Mouse (Mus musculus) forebrain, embryonic 12.5 days (tissue): ENCODE results near the gene Cwc27. TPM values are rescaled to one million over a fixed set of nuclear protein-coding genes. Genes with fewer than 3 reads are reported as not detected.

Experiments used
- ATAC-seq: fragments of 200-750 bp; cut with Nextera tagmentation; 2 replicates; pipeline ENCODE4 v1.8.0; 2017; ENCODE audit warnings: moderate TSS enrichment; ENCODE audit not compliant: low FRiP score
- H3K27ac ChIP-seq: fragments of 300-500 bp; sonication (generic); 2 replicates; pipeline ENCODE4 v1.5.1; 2016; ENCODE audit warnings: mild to moderate bottlenecking
- H3K27me3 ChIP-seq: fragments of 300-500 bp; sonication (generic); 2 replicates; pipeline ENCODE4 v1.6.1; 2016; ENCODE audit warnings: mild to moderate bottlenecking
- H3K36me3 ChIP-seq: fragments of 300-500 bp; sonication (generic); replicated peaks from 2 replicates; pipeline ENCODE4 v1.6.1; 2016; ENCODE audit warnings: mild to moderate bottlenecking
- H3K4me1 ChIP-seq: fragments of 300-500 bp; sonication (generic); 2 replicates; pipeline ENCODE4 v1.6.1; 2016
- H3K4me2 ChIP-seq: fragments of 300-500 bp; sonication (generic); 2 replicates; pipeline ENCODE4 v1.6.1; 2016; ENCODE audit warnings: mild to moderate bottlenecking, moderate library complexity
- H3K4me3 ChIP-seq: fragments of 300-500 bp; sonication (generic); replicated peaks from 2 replicates; pipeline ENCODE4 v1.5.1; 2016; ENCODE audit warnings: mild to moderate bottlenecking
- H3K9ac ChIP-seq: fragments of 300-500 bp; sonication (generic); 2 replicates; pipeline ENCODE4 v1.6.1; 2016; ENCODE audit warnings: mild to moderate bottlenecking
- H3K9me3 ChIP-seq: fragments of 300-500 bp; sonication (generic); 2 replicates; pipeline ENCODE4 v1.6.1; 2016
- WGBS: fragments of 180-500 bp; shearing (Covaris S2); methylation state at CpG from one replicate; pipeline ENCODE4 v1.1.7; 2016; 5-methylcytosine and 5-hydroxymethylcytosine counted together
- polyA plus RNA-seq: library from polyadenylated mRNA; unstranded; fragments of >200 nt; fragmentation: Nextera tagmentation; extraction: Ambion mirVana; gene quantifications from 2 replicates; pipeline ENCODE4 v1.2.1, GENCODE M21; 2016

The Cwc27 gene
- polyA plus RNA-seq, 1 experiment from 2014 or later = 31.7 TPM

- H3K4me2 ChIP-seq = no peak overlapping the region
- H3K9ac ChIP-seq = no peak overlapping the region
- no peak for ATAC-seq
- H3K27ac ChIP-seq = no peak overlapping the region
- no peaks in the 10 kb centered on the region for H3K9me3 ChIP-seq
- H3K27me3 ChIP-seq = no peaks in the 10 kb centered on the region
- H3K36me3 ChIP-seq = no peaks in the 10 kb centered on the region
- peaks cover 20% of the 10 kb centered on the region for H3K4me1 ChIP-seq
- no peak overlapping the region for H3K4me3 ChIP-seq
These were observed 4.2 kb upstream of the Cwc27 start for GRCm38 (mm10) chr13:104821192-104821591.

- H3K27me3 ChIP-seq = no peaks in the 10 kb centered on the region
- H3K4me1 ChIP-seq = peaks cover 24% of the 10 kb centered on the region
- H3K36me3 ChIP-seq = no peaks in the 10 kb centered on the region
- H3K9ac ChIP-seq = peak overlapping the region; percentile 78
- H3K9me3 ChIP-seq = no peaks in the 10 kb centered on the region
- peak overlapping the region; percentile 74 for H3K4me3 ChIP-seq
- H3K4me2 ChIP-seq = peak overlapping the region; percentile 67
- 54% methylated on average over 12 of the region's 12 CpGs for WGBS
- H3K27ac ChIP-seq = no peak overlapping the region
- no peak for ATAC-seq
These were observed 754 bp upstream of the Cwc27 start for GRCm38 (mm10) chr13:104817696-104818095.

DNA sequence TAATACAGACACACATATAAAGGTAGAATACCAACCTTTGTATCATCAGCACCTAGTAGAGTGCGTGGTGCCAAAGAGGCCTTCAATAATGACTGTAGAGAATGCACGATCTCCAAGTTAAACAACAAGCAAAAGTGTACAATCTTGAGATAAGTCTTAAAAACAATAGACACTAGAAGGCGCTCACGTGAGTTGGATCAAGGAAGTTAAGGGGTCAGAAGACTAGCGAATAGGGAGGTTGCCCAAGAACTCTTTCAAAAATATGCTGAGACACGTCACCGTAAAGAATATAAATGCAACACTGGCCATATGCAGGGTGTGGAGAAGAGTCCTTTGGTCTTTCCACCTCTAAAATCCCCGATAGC, 690 bp downstream of the Cwc27 start:
- ATAC-seq = no peak
- H3K27ac ChIP-seq = 0 out of 2 replicates have a peak overlapping the region, but pooled peaks have one; percentile 66

DNA sequence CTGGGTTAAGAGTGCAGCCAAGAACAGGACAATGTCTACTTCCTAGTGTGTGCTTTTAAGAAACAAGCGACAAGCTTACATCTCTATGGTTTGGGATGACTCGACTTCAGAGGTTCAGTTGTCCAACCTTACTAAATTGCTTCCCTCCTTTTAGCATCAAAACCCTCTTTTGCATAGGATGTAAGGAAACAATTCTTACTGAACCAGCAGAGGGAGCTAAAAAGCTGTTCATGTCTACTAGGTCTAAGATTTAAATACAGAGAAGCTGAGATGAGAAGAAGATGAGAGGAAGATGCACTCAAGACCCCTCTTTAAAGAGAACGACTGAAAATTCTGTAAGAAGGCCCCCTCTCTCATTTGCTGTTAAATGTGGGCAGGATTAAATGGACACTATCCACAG, 11.3 kb downstream of the Cwc27 start:
- no peaks in the 10 kb centered on the region for H3K27me3 ChIP-seq
- H3K27ac ChIP-seq = no peak overlapping the region
- H3K4me2 ChIP-seq = no peak overlapping the region
- WGBS = 62% methylated on average over 3 of the region's 3 CpGs
- no peaks in the 10 kb centered on the region for H3K4me1 ChIP-seq
- H3K9me3 ChIP-seq = no peaks in the 10 kb centered on the region
- no peak overlapping the region for H3K9ac ChIP-seq
- H3K4me3 ChIP-seq = no peak overlapping the region
- no peak for ATAC-seq
- peaks cover 11% of the 10 kb centered on the region; the same call in 1 of the 2 replicates for H3K36me3 ChIP-seq

More for the DNA sequence above, 690 bp downstream of the Cwc27 start:
- H3K4me3 ChIP-seq = peak overlapping the region; percentile 74
- no peaks in the 10 kb centered on the region for H3K27me3 ChIP-seq
- WGBS = 8% methylated on average over 8 of the region's 8 CpGs
- H3K4me2 ChIP-seq = peak overlapping the region; percentile 67
- H3K4me1 ChIP-seq = peaks cover 19% of the 10 kb centered on the region
- peak overlapping the region; percentile 78 for H3K9ac ChIP-seq
- H3K9me3 ChIP-seq = no peaks in the 10 kb centered on the region
- no peaks in the 10 kb centered on the region for H3K36me3 ChIP-seq

GRCm38 (mm10) chr13:104799566-104800182, 17.3 kb downstream of the Cwc27 start:
- no peak for ATAC-seq
- WGBS = 89% methylated on average over 7 of the region's 7 CpGs

DNA sequence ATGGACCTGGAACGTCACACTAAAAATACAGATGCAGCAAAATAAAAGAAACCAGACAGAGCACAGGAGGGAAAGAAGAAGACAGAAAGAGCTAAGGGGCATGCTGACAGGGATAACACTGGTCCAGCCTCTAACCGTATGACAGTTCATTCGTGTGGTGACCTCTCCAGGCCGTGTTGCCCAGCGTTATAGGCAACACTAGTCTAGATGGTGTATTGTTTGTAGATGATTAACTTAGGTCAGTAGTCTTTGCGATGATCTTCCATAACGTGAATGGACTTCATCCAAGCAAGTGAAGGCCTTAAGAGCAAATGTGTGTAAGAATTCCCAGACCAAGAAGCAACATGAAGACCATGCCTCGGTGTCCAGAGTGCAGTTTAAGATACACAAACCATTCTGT, 17.9 kb downstream of the Cwc27 start:
- Histone ChIP-seq H3K4me2 (no peak overlapping the region), H3K27ac (no peak overlapping the region), H3K9me3 (no peaks in the 10 kb centered on the region), H3K9ac (no peak overlapping the region), H3K4me1 (no peaks in the 10 kb centered on the region), H3K27me3 (no peaks in the 10 kb centered on the region), H3K4me3 (no peak overlapping the region), H3K36me3 (peaks cover 8% of the 10 kb centered on the region)
- WGBS = 94% methylated on average over 8 of the region's 8 CpGs
- ATAC-seq = no peak

More at GRCm38 (mm10) chr13:104799566-104800182, 17.3 kb downstream of the Cwc27 start:
- no peaks in the 10 kb centered on the region for H3K9me3 ChIP-seq
- no peak overlapping the region for H3K27ac ChIP-seq
- H3K27me3 ChIP-seq = no peaks in the 10 kb centered on the region
- peaks cover 8% of the 10 kb centered on the region for H3K36me3 ChIP-seq
- no peak overlapping the region for H3K4me2 ChIP-seq
- H3K4me3 ChIP-seq = no peak overlapping the region
- no peaks in the 10 kb centered on the region for H3K4me1 ChIP-seq
- no peak overlapping the region for H3K9ac ChIP-seq

GRCm38 (mm10) chr13:104794421-104794820, 22.5 kb downstream of the Cwc27 start:
- no peaks in the 10 kb centered on the region for H3K9me3 ChIP-seq
- H3K36me3 ChIP-seq = peaks cover 16% of the 10 kb centered on the region
- WGBS = 91% methylated on average over 3 of the region's 3 CpGs
- H3K27ac ChIP-seq = no peak overlapping the region
- H3K9ac ChIP-seq = no peak overlapping the region
- ATAC-seq = no peak
- H3K27me3 ChIP-seq = no peaks in the 10 kb centered on the region
- no peak overlapping the region for H3K4me2 ChIP-seq
- H3K4me1 ChIP-seq = no peaks in the 10 kb centered on the region
- H3K4me3 ChIP-seq = no peak overlapping the region

DNA sequence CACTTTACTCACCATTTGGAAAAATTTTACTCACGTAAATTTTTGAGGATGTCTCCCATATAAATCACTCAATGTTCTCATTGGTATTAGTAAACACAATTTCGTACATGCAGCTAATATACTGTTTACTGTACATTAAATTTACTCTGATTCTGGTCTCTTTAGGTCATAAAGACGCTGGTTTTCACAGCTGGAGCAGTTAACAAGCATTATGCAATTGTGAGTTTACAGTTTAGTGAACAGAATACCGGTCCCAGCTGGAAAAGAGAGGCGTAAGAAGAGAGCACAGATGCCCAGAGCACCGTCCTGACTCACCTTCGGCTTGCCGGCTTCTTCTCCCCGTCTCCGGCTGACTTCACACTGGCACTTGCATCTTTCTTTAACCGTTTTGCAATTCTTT, 24.8 kb downstream of the Cwc27 start, which contains the start of gene Srek1ip1:
TSS of gene Srek1ip1 (plus strand) at position 301 of the 400 bp plus-strand sequence.
- Histone ChIP-seq H3K27me3 (no peaks in the 10 kb centered on the region), H3K4me1 (no peaks in the 10 kb centered on the region), H3K36me3 (peaks cover 12% of the 10 kb centered on the region), H3K9ac (no peak within 1 kb of the TSS), H3K9me3 (no peaks in the 10 kb centered on the region), H3K4me2 (no peak within 1 kb of the TSS), H3K27ac (no peak within 1 kb of the TSS), H3K4me3 (no peak within 1 kb of the TSS)
- no peak for ATAC-seq
- WGBS = 93% methylated on average over 11 of the region's 11 CpGs

- peaks cover 12% of the 10 kb centered on the region for H3K36me3 ChIP-seq
- H3K4me1 ChIP-seq = no peaks in the 10 kb centered on the region
- ATAC-seq = peak; percentile 64; the same call in 1 of the 2 replicates
- no peak overlapping the region for H3K4me2 ChIP-seq
- H3K27ac ChIP-seq = no peak overlapping the region
- WGBS = 26% methylated on average over 2 of the region's 2 CpGs
- no peak overlapping the region for H3K4me3 ChIP-seq
- H3K9me3 ChIP-seq = no peaks in the 10 kb centered on the region
- H3K27me3 ChIP-seq = no peaks in the 10 kb centered on the region
- no peak overlapping the region for H3K9ac ChIP-seq
These were observed 27.3 kb downstream of the Cwc27 start for GRCm38 (mm10) chr13:104789663-104790062.

GRCm38 (mm10) chr13:104787260-104787659, 29.7 kb downstream of the Cwc27 start:
- Histone ChIP-seq H3K9ac (no peak overlapping the region), H3K27me3 (no peaks in the 10 kb centered on the region), H3K36me3 (peaks cover 18% of the 10 kb centered on the region), H3K4me1 (no peaks in the 10 kb centered on the region), H3K27ac (no peak overlapping the region), H3K9me3 (0 out of 2 replicates have a peak, but pooled peaks cover 4% of the 10 kb centered on the region), H3K4me2 (no peak overlapping the region), H3K4me3 (no peak overlapping the region)
- no peak for ATAC-seq
- 93% methylated on average over 4 of the region's 4 CpGs for WGBS

DNA sequence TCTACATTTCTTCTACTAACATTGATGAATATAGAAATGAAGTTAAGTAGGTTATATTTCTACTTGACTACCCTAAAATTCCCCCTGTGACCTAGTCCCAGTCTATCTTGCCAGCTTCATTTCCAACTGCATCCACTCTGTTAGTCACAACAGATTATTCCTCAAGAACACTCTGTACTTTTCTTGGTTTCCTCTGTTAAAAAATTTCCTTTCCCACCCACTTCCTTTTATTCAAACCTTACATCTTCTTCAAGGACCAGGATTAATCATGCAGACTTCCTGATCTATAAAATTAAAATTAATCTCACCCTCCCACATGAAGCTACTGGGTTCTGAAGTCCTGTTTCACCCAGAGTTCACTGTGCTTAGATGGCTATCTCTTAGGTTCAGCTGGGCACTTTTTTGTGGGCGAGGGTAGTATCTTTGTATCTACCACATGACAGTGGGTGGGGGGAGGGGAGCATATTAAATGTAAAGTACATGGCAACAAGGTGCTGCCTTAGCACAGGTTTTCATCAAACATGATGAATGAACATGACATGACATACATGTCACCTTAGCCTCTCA, 37.8 kb downstream of the Cwc27 start:
- Histone ChIP-seq H3K4me1 (no peaks in the 10 kb centered on the region), H3K27ac (no peak overlapping the region), H3K27me3 (no peaks in the 10 kb centered on the region), H3K4me3 (no peak overlapping the region), H3K36me3 (peaks cover 12% of the 10 kb centered on the region), H3K9me3 (0 out of 2 replicates have a peak, but pooled peaks cover 5% of the 10 kb centered on the region), H3K9ac (no peak overlapping the region), H3K4me2 (no peak overlapping the region)
- no peak for ATAC-seq
- WGBS = 88% methylated on average over 1 of the region's 1 CpGs

DNA sequence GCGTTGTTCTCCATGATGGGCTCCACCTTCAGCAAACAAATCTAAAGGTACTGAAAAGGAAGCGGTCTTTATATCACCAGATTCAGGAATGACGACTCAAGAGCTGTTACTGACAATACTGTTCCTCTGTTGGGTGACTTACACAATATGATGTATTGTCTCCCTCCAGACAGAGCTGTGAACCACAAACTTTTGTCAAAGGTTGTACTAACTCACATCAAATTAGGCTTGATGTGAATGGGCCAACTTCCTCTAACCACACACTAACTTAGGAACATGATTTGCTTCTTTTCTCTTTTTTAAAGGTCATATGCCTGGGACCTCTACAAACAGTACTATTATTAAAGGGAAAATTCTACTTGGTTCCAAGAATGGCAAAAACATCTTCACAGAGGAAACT, 53.7 kb downstream of the Cwc27 start:
- Histone ChIP-seq H3K4me3 (no peak overlapping the region), H3K27ac (no peak overlapping the region), H3K9me3 (no peaks in the 10 kb centered on the region), H3K9ac (no peak overlapping the region), H3K27me3 (no peaks in the 10 kb centered on the region), H3K36me3 (no peaks in the 10 kb centered on the region), H3K4me2 (no peak overlapping the region), H3K4me1 (no peaks in the 10 kb centered on the region)
- no peak for ATAC-seq
- 82% methylated on average over 3 of the region's 3 CpGs for WGBS

GRCm38 (mm10) chr13:104762401-104762800, 54.5 kb downstream of the Cwc27 start:
- no peak for ATAC-seq
- H3K4me1 ChIP-seq = no peaks in the 10 kb centered on the region
- no peaks in the 10 kb centered on the region for H3K27me3 ChIP-seq
- no peak overlapping the region for H3K4me2 ChIP-seq
- no peaks in the 10 kb centered on the region for H3K9me3 ChIP-seq
- no peak overlapping the region for H3K9ac ChIP-seq
- H3K36me3 ChIP-seq = no peaks in the 10 kb centered on the region
- no peak overlapping the region for H3K4me3 ChIP-seq
- H3K27ac ChIP-seq = no peak overlapping the region
- WGBS = 93% methylated on average over 4 of the region's 4 CpGs
